Mouse (Mus musculus): Measurements from ENCODE around the gene Tent5d. TPM values are rescaled to one million over a fixed set of nuclear protein-coding genes. Genes with fewer than 3 reads are reported as not detected.
A peak's percentile ranks its signal among the peaks of the same experiment; 100 is the strongest.

Tent5d gene
- polyA plus RNA-seq (2014; fragmentation: Nextera tagmentation; extraction: Ambion mirVana) = 0.04 and 0.26 TPM in 2 replicates

GRCm38 (mm10) chrX:107792290-107792689 lies at the start of gene Tent5d:
TSS of gene Tent5d (plus strand) at chrX:107792590.
- no peak within 1 kb of the TSS for H3K27ac ChIP-seq (ENCODE audit: low read depth, low read length)
- ATAC-seq (ENCODE audit: low FRiP score) (no peak), DNase-seq (ENCODE audit: low spot score) (no peak)
- no peak within 1 kb of the TSS for H3K4me2 ChIP-seq (replicated peaks; ENCODE audit: low read depth, low read length)
- WGBS = 100% methylated on average over 1 of the region's 1 CpGs
- H3K9me3 ChIP-seq (ENCODE audit: control insufficient read depth, low read length) = no peaks in the 10 kb centered on the region
- no peak within 1 kb of the TSS for H3K9ac ChIP-seq (ENCODE audit: low read depth, low read length)
- no peak within 1 kb of the TSS for H3K4me3 ChIP-seq (ENCODE audit: low read depth, low read length)
- no peaks in the 10 kb centered on the region for H3K36me3 ChIP-seq (ENCODE audit: control insufficient read depth, insufficient read depth, low read length)
- H3K27me3 ChIP-seq (ENCODE audit: control insufficient read depth, insufficient read depth, low read length) = no peaks in the 10 kb centered on the region
- H3K4me1 ChIP-seq (replicated peaks; ENCODE audit: control insufficient read depth, insufficient read depth, low read length) = no peaks in the 10 kb centered on the region

- Histone ChIP-seq H3K36me3 (ENCODE audit: control insufficient read depth, insufficient read depth, low read length) (no peaks in the 10 kb centered on the region), H3K27me3 (ENCODE audit: control insufficient read depth, insufficient read depth, low read length) (no peaks in the 10 kb centered on the region), H3K9ac (ENCODE audit: low read depth, low read length) (no peak overlapping the region), H3K4me3 (ENCODE audit: low read depth, low read length) (no peak overlapping the region), H3K4me2 (replicated peaks; ENCODE audit: low read depth, low read length) (no peak overlapping the region), H3K9me3 (ENCODE audit: control insufficient read depth, low read length) (no peaks in the 10 kb centered on the region), H3K27ac (ENCODE audit: low read depth, low read length) (no peak overlapping the region), H3K4me1 (replicated peaks; ENCODE audit: control insufficient read depth, insufficient read depth, low read length) (no peaks in the 10 kb centered on the region)
- 13% methylated on average over 3 of the region's 3 CpGs for WGBS
- no peak for ATAC-seq (ENCODE audit: low FRiP score)
- peak; percentile 1 for DNase-seq (ENCODE audit: low spot score)
Measured at GRCm38 (mm10) chrX:107767896-107768295, 24.5 kb upstream of the Tent5d start.

GRCm38 (mm10) chrX:107790136-107790535 lies 2.3 kb upstream of the Tent5d start:
- no peak overlapping the region for H3K4me2 ChIP-seq (replicated peaks; ENCODE audit: low read depth, low read length)
- WGBS = 96% methylated on average over 1 of the region's 1 CpGs
- DNase-seq (ENCODE audit: low spot score) = no peak
- H3K36me3 ChIP-seq (ENCODE audit: control insufficient read depth, insufficient read depth, low read length) = no peaks in the 10 kb centered on the region
- no peaks in the 10 kb centered on the region for H3K4me1 ChIP-seq (replicated peaks; ENCODE audit: control insufficient read depth, insufficient read depth, low read length)
- H3K4me3 ChIP-seq (ENCODE audit: low read depth, low read length) = no peak overlapping the region
- ATAC-seq (ENCODE audit: low FRiP score) = no peak
- no peaks in the 10 kb centered on the region for H3K9me3 ChIP-seq (ENCODE audit: control insufficient read depth, low read length)
- H3K9ac ChIP-seq (ENCODE audit: low read depth, low read length) = no peak overlapping the region
- no peak overlapping the region for H3K27ac ChIP-seq (ENCODE audit: low read depth, low read length)
- no peaks in the 10 kb centered on the region for H3K27me3 ChIP-seq (ENCODE audit: control insufficient read depth, insufficient read depth, low read length)

DNA sequence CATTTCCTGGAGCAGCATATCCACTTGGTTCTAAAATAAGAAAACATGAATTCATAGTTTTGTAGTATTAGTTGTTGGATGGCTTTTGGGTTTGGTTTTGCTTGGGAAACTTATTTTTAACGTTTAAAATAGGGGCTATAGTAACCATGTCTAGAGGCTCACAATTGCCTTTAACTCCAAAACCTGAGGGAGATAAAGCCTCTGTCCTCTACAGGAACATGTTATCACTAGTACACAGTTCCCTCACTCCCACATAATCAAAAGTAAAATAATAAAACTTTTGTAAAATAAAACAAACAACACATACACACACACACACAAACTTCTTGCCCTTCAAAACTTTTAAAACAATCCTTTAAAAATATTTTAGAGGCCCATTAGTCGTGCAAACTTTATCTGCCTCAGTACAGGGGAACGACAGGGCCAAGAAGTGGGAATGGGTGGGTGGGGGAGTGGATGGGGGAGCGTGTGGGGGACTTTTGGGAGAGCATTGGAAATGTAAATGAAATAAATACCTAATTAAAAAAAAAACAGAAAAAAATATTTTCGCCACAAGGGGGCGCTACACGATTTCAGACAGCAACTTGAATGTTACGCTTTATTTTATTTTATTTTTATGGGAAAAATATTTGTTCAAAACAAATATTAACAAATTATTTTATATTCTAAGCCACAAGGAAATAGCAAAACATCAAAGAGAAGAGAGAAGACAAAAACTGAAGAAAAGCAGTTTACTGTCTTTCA lies 1.5 kb upstream of the Tent5d start:
- Histone ChIP-seq H3K4me2 (replicated peaks; ENCODE audit: low read depth, low read length) (no peak overlapping the region), H3K9me3 (ENCODE audit: control insufficient read depth, low read length) (no peaks in the 10 kb centered on the region), H3K9ac (ENCODE audit: low read depth, low read length) (no peak overlapping the region), H3K4me1 (replicated peaks; ENCODE audit: control insufficient read depth, insufficient read depth, low read length) (no peaks in the 10 kb centered on the region), H3K27ac (ENCODE audit: low read depth, low read length) (no peak overlapping the region), H3K27me3 (ENCODE audit: control insufficient read depth, insufficient read depth, low read length) (no peaks in the 10 kb centered on the region), H3K4me3 (ENCODE audit: low read depth, low read length) (no peak overlapping the region), H3K36me3 (ENCODE audit: control insufficient read depth, insufficient read depth, low read length) (no peaks in the 10 kb centered on the region)
- DNase-seq (ENCODE audit: low spot score) = peak; percentile 17
- WGBS = 28% methylated on average over 8 of the region's 8 CpGs
- ATAC-seq (ENCODE audit: low FRiP score) = no peak

GRCm38 (mm10) chrX:107795785-107796184 lies 3.4 kb downstream of the Tent5d start:
- Histone ChIP-seq H3K4me3 (ENCODE audit: low read depth, low read length) (no peak overlapping the region), H3K9ac (ENCODE audit: low read depth, low read length) (no peak overlapping the region), H3K9me3 (ENCODE audit: control insufficient read depth, low read length) (no peaks in the 10 kb centered on the region), H3K36me3 (ENCODE audit: control insufficient read depth, insufficient read depth, low read length) (no peaks in the 10 kb centered on the region), H3K4me1 (replicated peaks; ENCODE audit: control insufficient read depth, insufficient read depth, low read length) (no peaks in the 10 kb centered on the region), H3K27ac (ENCODE audit: low read depth, low read length) (no peak overlapping the region), H3K27me3 (ENCODE audit: control insufficient read depth, insufficient read depth, low read length) (no peaks in the 10 kb centered on the region), H3K4me2 (replicated peaks; ENCODE audit: low read depth, low read length) (no peak overlapping the region)
- no peak for DNase-seq (ENCODE audit: low spot score)
- no peak for ATAC-seq (ENCODE audit: low FRiP score)
- 75% methylated on average over 1 of the region's 1 CpGs for WGBS

DNA sequence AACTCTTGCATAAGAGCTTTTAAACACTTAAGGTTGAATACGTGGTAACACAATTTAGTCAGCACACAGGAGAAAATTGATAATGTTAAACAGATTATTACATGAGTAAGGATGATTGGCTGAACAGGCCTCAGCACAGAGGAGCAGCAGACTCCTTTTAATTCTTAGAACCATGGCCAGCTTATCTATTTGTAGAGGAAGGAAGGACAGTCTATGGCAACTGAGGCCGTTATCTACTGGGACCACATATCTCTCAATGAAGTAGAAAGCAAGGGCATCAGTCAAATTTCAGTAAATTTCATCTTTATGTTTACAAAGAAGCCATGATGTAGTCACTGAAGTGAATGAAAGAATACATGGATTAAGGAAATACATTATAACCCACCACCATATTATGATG lies 4.5 kb downstream of the Tent5d start:
- Histone ChIP-seq H3K27me3 (ENCODE audit: control insufficient read depth, insufficient read depth, low read length) (no peaks in the 10 kb centered on the region), H3K9ac (ENCODE audit: low read depth, low read length) (no peak overlapping the region), H3K4me2 (replicated peaks; ENCODE audit: low read depth, low read length) (no peak overlapping the region), H3K4me1 (replicated peaks; ENCODE audit: control insufficient read depth, insufficient read depth, low read length) (no peaks in the 10 kb centered on the region), H3K27ac (ENCODE audit: low read depth, low read length) (no peak overlapping the region), H3K9me3 (ENCODE audit: control insufficient read depth, low read length) (no peaks in the 10 kb centered on the region), H3K36me3 (ENCODE audit: control insufficient read depth, insufficient read depth, low read length) (no peaks in the 10 kb centered on the region), H3K4me3 (ENCODE audit: low read depth, low read length) (no peak overlapping the region)
- ATAC-seq (ENCODE audit: low FRiP score) (no peak), DNase-seq (ENCODE audit: low spot score) (no peak)
- WGBS = 89% methylated on average over 2 of the region's 2 CpGs

- H3K4me1 ChIP-seq (replicated peaks; ENCODE audit: control insufficient read depth, insufficient read depth, low read length) = no peaks in the 10 kb centered on the region
- no peak overlapping the region for H3K9ac ChIP-seq (ENCODE audit: low read depth, low read length)
- H3K9me3 ChIP-seq (ENCODE audit: control insufficient read depth, low read length) = no peaks in the 10 kb centered on the region
- no peak for ATAC-seq (ENCODE audit: low FRiP score)
- no peak overlapping the region for H3K27ac ChIP-seq (ENCODE audit: low read depth, low read length)
- DNase-seq (ENCODE audit: low spot score) = no peak
- no peaks in the 10 kb centered on the region for H3K27me3 ChIP-seq (ENCODE audit: control insufficient read depth, insufficient read depth, low read length)
- no peaks in the 10 kb centered on the region for H3K36me3 ChIP-seq (ENCODE audit: control insufficient read depth, insufficient read depth, low read length)
- H3K4me2 ChIP-seq (replicated peaks; ENCODE audit: low read depth, low read length) = no peak overlapping the region
- no peak overlapping the region for H3K4me3 ChIP-seq (ENCODE audit: low read depth, low read length)
Measured at GRCm38 (mm10) chrX:107812120-107812519, 19.7 kb downstream of the Tent5d start.

GRCm38 (mm10) chrX:107815502-107816217 lies 23.3 kb downstream of the Tent5d start:
- Histone ChIP-seq H3K36me3 (ENCODE audit: control insufficient read depth, insufficient read depth, low read length) (no peaks in the 10 kb centered on the region), H3K4me2 (replicated peaks; ENCODE audit: low read depth, low read length) (peak overlapping the region; percentile 44), H3K27me3 (ENCODE audit: control insufficient read depth, insufficient read depth, low read length) (no peaks in the 10 kb centered on the region), H3K9ac (ENCODE audit: low read depth, low read length) (peak overlapping the region; percentile 53), H3K9me3 (ENCODE audit: control insufficient read depth, low read length) (no peaks in the 10 kb centered on the region), H3K4me1 (replicated peaks; ENCODE audit: control insufficient read depth, insufficient read depth, low read length) (no peaks in the 10 kb centered on the region), H3K27ac (ENCODE audit: low read depth, low read length) (no peak overlapping the region), H3K4me3 (ENCODE audit: low read depth, low read length) (peak overlapping the region; percentile 49)
- ATAC-seq (ENCODE audit: low FRiP score) (peak; percentile 89), DNase-seq (ENCODE audit: low spot score) (peak; percentile 31)
- 16% methylated on average over 25 of the region's 32 CpGs for WGBS

GRCm38 (mm10) chrX:107816218-107816554 lies 23.8 kb downstream of the Tent5d start, which contains the start of gene 2610002M06Rik:
TSS of gene 2610002M06Rik (minus strand) at chrX:107816334.
- no peaks in the 10 kb centered on the region for H3K36me3 ChIP-seq (ENCODE audit: control insufficient read depth, insufficient read depth, low read length)
- no peaks in the 10 kb centered on the region for H3K27me3 ChIP-seq (ENCODE audit: control insufficient read depth, insufficient read depth, low read length)
- DNase-seq (ENCODE audit: low spot score) = peak; percentile 80
- H3K9me3 ChIP-seq (ENCODE audit: control insufficient read depth, low read length) = no peaks in the 10 kb centered on the region
- H3K4me3 ChIP-seq (ENCODE audit: low read depth, low read length) = peak within 1 kb of the TSS; percentile 49
- ATAC-seq (ENCODE audit: low FRiP score) = peak; percentile 99
- peak within 1 kb of the TSS; percentile 53 for H3K9ac ChIP-seq (ENCODE audit: low read depth, low read length)
- 20% methylated on average over 15 of the region's 28 CpGs for WGBS
- no peak within 1 kb of the TSS for H3K27ac ChIP-seq (ENCODE audit: low read depth, low read length)
- peak within 1 kb of the TSS; percentile 44 for H3K4me2 ChIP-seq (replicated peaks; ENCODE audit: low read depth, low read length)
- H3K4me1 ChIP-seq (replicated peaks; ENCODE audit: control insufficient read depth, insufficient read depth, low read length) = no peaks in the 10 kb centered on the region

All from hindbrain, embryonic 11.5 days (tissue).